Mouse (Mus musculus) intestine, postnatal 0 days (tissue): ENCODE measurements around the gene 4930442H23Rik. TPM values are rescaled to one million over a fixed set of nuclear protein-coding genes. Genes with fewer than 3 reads are reported as not detected.
A peak's percentile ranks its signal among the peaks of the same experiment; 100 is the strongest.

Source experiments
- ATAC-seq: fragments of 200-750 bp; cut with Nextera tagmentation; 2 replicates; pipeline ENCODE4 v1.8.0; 2017; ENCODE audit warnings: mild to moderate bottlenecking, moderate TSS enrichment, moderate library complexity
- H3K27ac ChIP-seq: fragments of 300-500 bp; sonication (generic); 2 replicates; pipeline ENCODE4 v1.5.1; 2014; ENCODE audit warnings: mild to moderate bottlenecking, low read depth, low read length, moderate library complexity
- H3K27me3 ChIP-seq: fragments of 300-500 bp; sonication (generic); replicated peaks from 2 replicates; pipeline ENCODE4 v1.6.1; 2014; ENCODE audit warnings: low read length, mixed read lengths; ENCODE audit not compliant: control insufficient read depth, insufficient read depth
- H3K36me3 ChIP-seq: fragments of 300-500 bp; sonication (generic); 2 replicates; pipeline ENCODE4 v1.6.1; 2014; ENCODE audit warnings: mild to moderate bottlenecking, moderate library complexity; ENCODE audit not compliant: control insufficient read depth, insufficient read depth
- H3K4me1 ChIP-seq: fragments of 300-500 bp; sonication (generic); replicated peaks from 2 replicates; pipeline ENCODE4 v1.6.1; 2014; ENCODE audit warnings: antibody characterized with exemption, low read length, mixed read lengths; ENCODE audit not compliant: control insufficient read depth, insufficient read depth
- H3K4me2 ChIP-seq: fragments of 300-500 bp; sonication (generic); replicated peaks from 2 replicates; pipeline ENCODE4 v1.6.1; 2014; ENCODE audit warnings: low read depth, mild to moderate bottlenecking, moderate library complexity
- H3K4me3 ChIP-seq: fragments of 300-500 bp; sonication (generic); 2 replicates; pipeline ENCODE4 v1.5.1; 2014; ENCODE audit warnings: low read depth, low read length
- H3K9ac ChIP-seq: fragments of 300-500 bp; sonication (generic); 2 replicates; pipeline ENCODE4 v1.6.1; 2014; ENCODE audit warnings: mild to moderate bottlenecking, low read depth, low read length
- H3K9me3 ChIP-seq: fragments of 300-500 bp; sonication (generic); 2 replicates; pipeline ENCODE4 v1.6.1; 2016; ENCODE audit warnings: mixed run types; ENCODE audit not compliant: control insufficient read depth
- CTCF ChIP-seq: sonication (generic); IDR thresholded peaks from 2 replicates; pipeline ENCODE4 v1.5.1; 2016; ENCODE audit warnings: low read depth, mild to moderate bottlenecking, control low read depth, antibody characterized with exemption, moderate library complexity
- WGBS: fragments of 180-500 bp; shearing (Covaris S2); extraction: QIAGEN DNeasy Blood & Tissue Kit; methylation state at CpG from one replicate; pipeline ENCODE4 v1.1.7; 2014; 5-methylcytosine and 5-hydroxymethylcytosine counted together
- polyA plus RNA-seq: library from polyadenylated mRNA; unstranded; fragments of >200 nt; fragmentation: Nextera tagmentation; extraction: Ambion mirVana; gene quantifications from 2 replicates; pipeline ENCODE4 v1.2.1, GENCODE M21; 2015

The 4930442H23Rik gene
- polyA plus RNA-seq, 1 experiment from 2014 or later, result 0.12 TPM

- Histone ChIP-seq H3K9me3 (no peaks in the 10 kb centered on the region), H3K36me3 (peaks cover 3% of the 10 kb centered on the region; the same call in 1 of the 2 replicates), H3K4me1 (0 out of 2 replicates have a peak, but pooled peaks cover 4% of the 10 kb centered on the region), H3K4me3 (peak overlapping the region; percentile 40), H3K27me3 (no peaks in the 10 kb centered on the region), H3K27ac (peak overlapping the region; percentile 77), H3K9ac (peak overlapping the region; percentile 5; the same call in 1 of the 2 replicates), H3K4me2 (peak overlapping the region; percentile 88)
- no peak for TF ChIP-seq CTCF
- 1% methylated on average over 29 of the region's 29 CpGs for WGBS
- peak; percentile 20; the same call in 1 of the 2 replicates for ATAC-seq
Measured at GRCm38 (mm10) chr10:81168521-81169244, 15.0 kb downstream of the 4930442H23Rik start.

- Histone ChIP-seq H3K9ac (peak overlapping the region; percentile 5; the same call in 1 of the 2 replicates), H3K4me2 (peak overlapping the region; percentile 88), H3K9me3 (no peaks in the 10 kb centered on the region), H3K27ac (peak overlapping the region; percentile 77; the same call in 1 of the 2 replicates), H3K4me1 (0 out of 2 replicates have a peak, but pooled peaks cover 4% of the 10 kb centered on the region), H3K27me3 (no peaks in the 10 kb centered on the region), H3K36me3 (peaks cover 7% of the 10 kb centered on the region; the same call in 1 of the 2 replicates), H3K4me3 (peak overlapping the region; percentile 40)
- peak; percentile 37 for ATAC-seq
- 11% methylated on average over 5 of the region's 5 CpGs for WGBS
- TF ChIP-seq CTCF, result no peak
Measured at GRCm38 (mm10) chr10:81168087-81168431, 15.6 kb downstream of the 4930442H23Rik start.

GRCm38 (mm10) chr10:81167200-81168086 is 16.2 kb downstream of the 4930442H23Rik start, which contains the start of gene Pias4:
Gene Pias4 (minus strand): TSS chr10:81167923.
- H3K4me1 ChIP-seq, result 0 out of 2 replicates have a peak, but pooled peaks cover 4% of the 10 kb centered on the region
- peak within 1 kb of the TSS; percentile 88 for H3K4me2 ChIP-seq
- H3K9me3 ChIP-seq, result no peaks in the 10 kb centered on the region
- no peak for TF ChIP-seq CTCF
- peak; percentile 88 for ATAC-seq
- peak within 1 kb of the TSS; percentile 93 for H3K4me3 ChIP-seq
- 1% methylated on average over 64 of the region's 64 CpGs for WGBS
- H3K27ac ChIP-seq, result peak within 1 kb of the TSS; percentile 77
- no peaks in the 10 kb centered on the region for H3K27me3 ChIP-seq
- peak within 1 kb of the TSS; percentile 94 for H3K9ac ChIP-seq
- peaks cover 10% of the 10 kb centered on the region for H3K36me3 ChIP-seq

- Histone ChIP-seq H3K4me3 (no peak overlapping the region), H3K4me1 (0 out of 2 replicates have a peak, but pooled peaks cover 4% of the 10 kb centered on the region), H3K4me2 (no peak overlapping the region), H3K9ac (no peak overlapping the region), H3K36me3 (peaks cover 33% of the 10 kb centered on the region), H3K27ac (no peak overlapping the region), H3K9me3 (no peaks in the 10 kb centered on the region), H3K27me3 (no peaks in the 10 kb centered on the region)
- TF ChIP-seq CTCF, result no peak
- ATAC-seq, result no peak
- 77% methylated on average over 8 of the region's 8 CpGs for WGBS
Measured at GRCm38 (mm10) chr10:81165118-81165517, 18.5 kb downstream of the 4930442H23Rik start.

GRCm38 (mm10) chr10:81162318-81162652 is 21.4 kb downstream of the 4930442H23Rik start:
- 0 out of 2 replicates have a peak, but pooled peaks have one; percentile 15 for ATAC-seq
- no peaks in the 10 kb centered on the region for H3K4me1 ChIP-seq
- no peaks in the 10 kb centered on the region for H3K9me3 ChIP-seq
- TF ChIP-seq CTCF, result no peak
- WGBS, result 52% methylated on average over 2 of the region's 2 CpGs
- H3K27me3 ChIP-seq, result no peaks in the 10 kb centered on the region
- no peak overlapping the region for H3K4me2 ChIP-seq
- no peak overlapping the region for H3K4me3 ChIP-seq
- peaks cover 46% of the 10 kb centered on the region for H3K36me3 ChIP-seq
- peak overlapping the region; percentile 0; the same call in 1 of the 2 replicates for H3K9ac ChIP-seq
- no peak overlapping the region; the same call in 1 of the 2 replicates for H3K27ac ChIP-seq
